Mouse (Mus musculus): ENCODE results near the gene Mkln1. TPM values are rescaled to one million over a fixed set of nuclear protein-coding genes. Genes with fewer than 3 reads are reported as not detected.

The Mkln1 gene
- 168 and 174 TPM in 2 replicates for polyA plus RNA-seq (2015; fragmentation: Nextera tagmentation; extraction: Ambion mirVana)

DNA sequence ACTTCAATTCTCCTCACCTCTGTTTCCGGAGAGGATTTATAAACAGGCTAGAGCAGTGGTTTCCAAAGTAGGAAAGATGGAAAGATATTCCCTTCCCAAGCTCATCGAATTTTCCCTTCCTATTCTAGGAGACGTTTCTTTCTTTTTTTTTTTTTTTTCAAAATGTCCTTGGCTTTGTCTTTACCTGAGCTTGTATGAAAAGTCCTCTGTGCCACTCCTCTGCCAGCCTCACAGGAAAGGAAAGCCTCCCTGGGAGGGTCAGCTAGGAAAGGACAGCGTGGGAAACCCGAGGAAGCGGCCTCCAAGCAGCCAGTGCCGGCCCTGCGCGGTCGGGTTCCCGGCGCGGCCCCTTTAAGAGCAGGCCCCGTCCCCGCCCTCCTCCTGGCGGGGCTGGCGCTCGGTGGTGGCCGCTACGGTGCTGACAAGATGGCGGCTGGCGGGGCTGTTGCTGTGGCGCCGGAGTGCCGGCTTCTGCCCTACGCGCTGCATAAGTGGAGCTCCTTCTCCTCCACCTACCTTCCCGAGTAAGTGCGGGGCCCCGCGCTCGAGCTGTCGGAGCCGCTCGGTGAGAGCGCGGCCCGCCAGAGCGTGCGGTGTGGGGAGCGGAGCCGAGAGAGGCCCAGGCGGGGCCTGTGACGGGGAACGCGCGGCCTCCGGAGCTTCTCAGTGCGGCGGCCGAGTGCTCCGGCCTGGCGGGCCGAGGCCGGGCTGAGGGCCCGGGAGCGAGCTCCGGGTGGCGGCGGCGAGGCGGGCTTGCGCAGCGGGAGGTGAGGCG, at the start of gene Mkln1:
Mkln1 (plus strand) TSS at position 305 of the 775 bp plus-strand sequence.
- H3K4me2 ChIP-seq (ENCODE audit: low read depth, low read length), result peak within 1 kb of the TSS; percentile 73
- H3K27ac ChIP-seq (ENCODE audit: low read length), result peak within 1 kb of the TSS; percentile 79
- no peaks in the 10 kb centered on the region for H3K36me3 ChIP-seq (ENCODE audit: control insufficient read depth, insufficient read depth, low read length)
- H3K4me1 ChIP-seq (ENCODE audit: control insufficient read depth, insufficient read depth, low read length), result peaks cover 16% of the 10 kb centered on the region
- H3K27me3 ChIP-seq (replicated peaks; ENCODE audit: control insufficient read depth, insufficient read depth, low read length), result no peaks in the 10 kb centered on the region
- ATAC-seq, result peak; percentile 99
- no peaks in the 10 kb centered on the region for H3K9me3 ChIP-seq (ENCODE audit: control insufficient read depth, low read length)
- peak within 1 kb of the TSS; percentile 67 for H3K4me3 ChIP-seq (ENCODE audit: low read length)
- H3K9ac ChIP-seq (ENCODE audit: low read depth, low read length), result peak within 1 kb of the TSS; percentile 97
- under 1% methylated on average over 60 of the region's 65 CpGs for WGBS

- ATAC-seq, result no peak
- Histone ChIP-seq H3K4me2 (ENCODE audit: low read depth, low read length) (no peak overlapping the region), H3K4me3 (ENCODE audit: low read length) (no peak overlapping the region), H3K36me3 (ENCODE audit: control insufficient read depth, insufficient read depth, low read length) (no peaks in the 10 kb centered on the region), H3K9ac (ENCODE audit: low read depth, low read length) (no peak overlapping the region), H3K4me1 (ENCODE audit: control insufficient read depth, insufficient read depth, low read length) (no peaks in the 10 kb centered on the region), H3K27ac (ENCODE audit: low read length) (no peak overlapping the region), H3K27me3 (replicated peaks; ENCODE audit: control insufficient read depth, insufficient read depth, low read length) (no peaks in the 10 kb centered on the region), H3K9me3 (ENCODE audit: control insufficient read depth, low read length) (no peaks in the 10 kb centered on the region)
- WGBS, result 86% methylated on average over 26 of the region's 26 CpGs
Measured at GRCm38 (mm10) chr6:31356444-31357191, 41.9 kb upstream of the Mkln1 start.

GRCm38 (mm10) chr6:31357286-31357685, 41.2 kb upstream of the Mkln1 start:
- no peaks in the 10 kb centered on the region for H3K9me3 ChIP-seq (ENCODE audit: control insufficient read depth, low read length)
- no peak overlapping the region for H3K27ac ChIP-seq (ENCODE audit: low read length)
- H3K4me1 ChIP-seq (ENCODE audit: control insufficient read depth, insufficient read depth, low read length), result no peaks in the 10 kb centered on the region
- H3K36me3 ChIP-seq (ENCODE audit: control insufficient read depth, insufficient read depth, low read length), result no peaks in the 10 kb centered on the region
- H3K4me2 ChIP-seq (ENCODE audit: low read depth, low read length), result no peak overlapping the region
- no peaks in the 10 kb centered on the region for H3K27me3 ChIP-seq (replicated peaks; ENCODE audit: control insufficient read depth, insufficient read depth, low read length)
- no peak overlapping the region for H3K9ac ChIP-seq (ENCODE audit: low read depth, low read length)
- no peak for ATAC-seq
- H3K4me3 ChIP-seq (ENCODE audit: low read length), result no peak overlapping the region
- 54% methylated on average over 4 of the region's 4 CpGs for WGBS

DNA sequence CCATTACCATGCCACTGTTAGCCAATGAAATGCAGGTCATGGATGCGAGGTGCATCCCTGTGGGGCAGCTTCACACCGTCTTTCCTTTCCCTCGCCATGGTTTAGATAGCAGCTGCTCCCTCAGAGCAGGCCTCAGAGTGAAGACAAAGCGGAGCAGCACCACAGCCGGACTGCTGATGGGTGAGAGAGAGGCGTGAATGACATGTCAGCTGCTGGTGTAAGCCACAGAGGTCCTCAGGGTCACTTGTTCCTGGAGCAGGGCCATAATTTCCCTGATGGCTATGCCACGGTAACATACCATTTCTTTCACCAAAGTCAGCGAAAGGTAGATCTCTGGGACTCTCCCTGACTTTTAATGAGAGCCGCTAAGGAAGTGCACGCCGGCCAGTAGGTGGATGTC, 35.9 kb upstream of the Mkln1 start:
- Histone ChIP-seq H3K27me3 (replicated peaks; ENCODE audit: control insufficient read depth, insufficient read depth, low read length) (no peaks in the 10 kb centered on the region), H3K9me3 (ENCODE audit: control insufficient read depth, low read length) (no peaks in the 10 kb centered on the region), H3K9ac (ENCODE audit: low read depth, low read length) (no peak overlapping the region), H3K27ac (ENCODE audit: low read length) (no peak overlapping the region), H3K4me2 (ENCODE audit: low read depth, low read length) (no peak overlapping the region), H3K4me1 (ENCODE audit: control insufficient read depth, insufficient read depth, low read length) (no peaks in the 10 kb centered on the region), H3K36me3 (ENCODE audit: control insufficient read depth, insufficient read depth, low read length) (no peaks in the 10 kb centered on the region), H3K4me3 (ENCODE audit: low read length) (no peak overlapping the region)
- ATAC-seq, result no peak
- WGBS, result 66% methylated on average over 11 of the region's 11 CpGs

DNA sequence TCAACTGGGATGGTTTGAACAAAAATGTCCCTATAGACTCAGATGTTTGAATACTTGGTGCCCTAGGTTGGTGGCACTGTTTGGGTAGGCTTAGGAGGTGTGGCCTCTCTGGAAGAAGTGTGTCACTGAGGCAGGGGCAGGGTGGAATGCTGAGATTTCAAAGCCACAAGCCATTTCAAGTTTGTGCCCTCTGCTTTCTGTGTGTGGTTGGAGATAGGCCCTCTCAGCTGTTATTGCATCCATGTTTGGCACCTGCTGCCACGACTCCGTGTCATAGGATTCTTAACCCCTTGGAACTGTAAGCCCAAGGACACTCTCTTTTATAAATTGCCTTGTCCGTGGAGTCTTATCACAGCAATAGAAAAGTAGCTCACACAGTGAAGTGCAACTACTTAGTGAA, 34.1 kb upstream of the Mkln1 start:
- no peaks in the 10 kb centered on the region for H3K36me3 ChIP-seq (ENCODE audit: control insufficient read depth, insufficient read depth, low read length)
- no peaks in the 10 kb centered on the region for H3K27me3 ChIP-seq (replicated peaks; ENCODE audit: control insufficient read depth, insufficient read depth, low read length)
- H3K4me2 ChIP-seq (ENCODE audit: low read depth, low read length), result no peak overlapping the region
- WGBS, result 77% methylated on average over 3 of the region's 3 CpGs
- no peak overlapping the region for H3K9ac ChIP-seq (ENCODE audit: low read depth, low read length)
- H3K4me1 ChIP-seq (ENCODE audit: control insufficient read depth, insufficient read depth, low read length), result no peaks in the 10 kb centered on the region
- H3K4me3 ChIP-seq (ENCODE audit: low read length), result no peak overlapping the region
- ATAC-seq, result no peak
- no peaks in the 10 kb centered on the region for H3K9me3 ChIP-seq (ENCODE audit: control insufficient read depth, low read length)
- H3K27ac ChIP-seq (ENCODE audit: low read length), result no peak overlapping the region

DNA sequence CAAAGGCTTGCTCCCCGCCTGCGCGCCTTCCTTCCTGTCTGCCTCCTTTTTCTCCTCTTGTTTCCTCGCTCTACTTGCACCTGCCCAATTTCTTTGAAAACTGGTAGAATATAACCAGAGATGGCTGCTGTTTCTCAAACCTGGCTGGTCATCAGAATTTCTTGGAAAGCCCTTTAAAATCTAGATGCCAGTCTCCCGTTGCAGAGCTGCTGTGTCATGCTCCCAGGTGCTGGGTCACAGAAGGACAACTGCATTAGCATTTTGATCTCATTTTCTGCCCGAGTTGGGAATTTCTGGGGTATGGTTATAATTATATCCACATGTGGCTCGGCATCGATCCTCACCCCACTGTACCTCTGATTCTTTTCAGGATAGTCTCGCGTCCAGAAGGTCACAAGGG, 30.6 kb upstream of the Mkln1 start:
- no peak for ATAC-seq
- WGBS, result 80% methylated on average over 10 of the region's 10 CpGs
- 0 out of 2 replicates have a peak, but pooled peaks cover 4% of the 10 kb centered on the region for H3K4me1 ChIP-seq (ENCODE audit: control insufficient read depth, insufficient read depth, low read length)
- H3K36me3 ChIP-seq (ENCODE audit: control insufficient read depth, insufficient read depth, low read length), result no peaks in the 10 kb centered on the region
- no peaks in the 10 kb centered on the region for H3K9me3 ChIP-seq (ENCODE audit: control insufficient read depth, low read length)
- no peak overlapping the region for H3K4me3 ChIP-seq (ENCODE audit: low read length)
- no peak overlapping the region for H3K27ac ChIP-seq (ENCODE audit: low read length)
- H3K27me3 ChIP-seq (replicated peaks; ENCODE audit: control insufficient read depth, insufficient read depth, low read length), result no peaks in the 10 kb centered on the region
- no peak overlapping the region for H3K9ac ChIP-seq (ENCODE audit: low read depth, low read length)
- no peak overlapping the region for H3K4me2 ChIP-seq (ENCODE audit: low read depth, low read length)

DNA sequence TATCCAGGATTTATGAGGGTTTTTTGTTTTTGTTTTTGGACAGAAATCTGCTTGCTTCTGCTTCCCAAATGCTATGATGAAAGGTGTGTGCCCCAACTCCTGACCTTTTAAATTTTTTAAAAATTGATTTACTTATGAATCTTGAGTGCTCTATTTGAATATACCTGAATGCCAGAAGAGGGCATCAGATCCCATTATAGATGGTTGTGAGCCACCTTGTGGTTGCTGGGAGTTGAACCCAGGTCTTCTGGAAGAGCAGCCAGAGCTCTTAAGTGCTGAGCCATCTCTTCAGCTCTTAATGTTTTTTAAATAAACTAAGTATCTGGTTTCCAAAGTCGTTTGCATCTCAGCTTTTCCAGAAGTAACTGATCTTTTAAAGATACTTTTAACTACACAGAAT, 30.0 kb upstream of the Mkln1 start:
- no peak overlapping the region for H3K4me2 ChIP-seq (ENCODE audit: low read depth, low read length)
- 40% methylated on average over 1 of the region's 1 CpGs for WGBS
- no peak overlapping the region for H3K9ac ChIP-seq (ENCODE audit: low read depth, low read length)
- H3K9me3 ChIP-seq (ENCODE audit: control insufficient read depth, low read length), result no peaks in the 10 kb centered on the region
- no peak overlapping the region for H3K27ac ChIP-seq (ENCODE audit: low read length)
- no peak for ATAC-seq
- no peaks in the 10 kb centered on the region for H3K27me3 ChIP-seq (replicated peaks; ENCODE audit: control insufficient read depth, insufficient read depth, low read length)
- H3K36me3 ChIP-seq (ENCODE audit: control insufficient read depth, insufficient read depth, low read length), result no peaks in the 10 kb centered on the region
- H3K4me3 ChIP-seq (ENCODE audit: low read length), result no peak overlapping the region
- H3K4me1 ChIP-seq (ENCODE audit: control insufficient read depth, insufficient read depth, low read length), result 0 out of 2 replicates have a peak, but pooled peaks cover 4% of the 10 kb centered on the region

DNA sequence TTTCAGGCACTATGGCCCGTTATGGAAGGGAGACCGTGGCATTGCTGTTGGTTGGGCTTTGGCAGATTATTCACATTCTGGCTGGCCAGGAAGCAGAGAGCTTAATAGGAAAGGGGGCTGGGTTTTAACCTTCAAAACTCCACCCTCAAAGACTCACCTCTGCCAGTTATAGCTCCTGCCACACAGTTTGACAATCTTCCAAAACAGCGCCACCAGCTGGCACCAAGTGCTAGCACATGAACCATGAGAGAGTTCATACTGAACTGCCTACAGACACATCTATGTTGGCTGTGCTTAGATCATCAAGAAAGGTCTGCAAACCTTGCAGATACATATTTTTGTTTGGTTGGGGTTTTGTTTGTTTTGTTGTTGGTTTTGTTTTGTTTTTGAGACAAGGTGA, 28.7 kb upstream of the Mkln1 start:
- no peak for ATAC-seq
- Histone ChIP-seq H3K4me3 (ENCODE audit: low read length) (no peak overlapping the region), H3K9me3 (ENCODE audit: control insufficient read depth, low read length) (no peaks in the 10 kb centered on the region), H3K27me3 (replicated peaks; ENCODE audit: control insufficient read depth, insufficient read depth, low read length) (no peaks in the 10 kb centered on the region), H3K36me3 (ENCODE audit: control insufficient read depth, insufficient read depth, low read length) (no peaks in the 10 kb centered on the region), H3K4me1 (ENCODE audit: control insufficient read depth, insufficient read depth, low read length) (0 out of 2 replicates have a peak, but pooled peaks cover 4% of the 10 kb centered on the region), H3K27ac (ENCODE audit: low read length) (no peak overlapping the region), H3K4me2 (ENCODE audit: low read depth, low read length) (no peak overlapping the region), H3K9ac (ENCODE audit: low read depth, low read length) (no peak overlapping the region)
- 67% methylated on average over 3 of the region's 3 CpGs for WGBS

DNA sequence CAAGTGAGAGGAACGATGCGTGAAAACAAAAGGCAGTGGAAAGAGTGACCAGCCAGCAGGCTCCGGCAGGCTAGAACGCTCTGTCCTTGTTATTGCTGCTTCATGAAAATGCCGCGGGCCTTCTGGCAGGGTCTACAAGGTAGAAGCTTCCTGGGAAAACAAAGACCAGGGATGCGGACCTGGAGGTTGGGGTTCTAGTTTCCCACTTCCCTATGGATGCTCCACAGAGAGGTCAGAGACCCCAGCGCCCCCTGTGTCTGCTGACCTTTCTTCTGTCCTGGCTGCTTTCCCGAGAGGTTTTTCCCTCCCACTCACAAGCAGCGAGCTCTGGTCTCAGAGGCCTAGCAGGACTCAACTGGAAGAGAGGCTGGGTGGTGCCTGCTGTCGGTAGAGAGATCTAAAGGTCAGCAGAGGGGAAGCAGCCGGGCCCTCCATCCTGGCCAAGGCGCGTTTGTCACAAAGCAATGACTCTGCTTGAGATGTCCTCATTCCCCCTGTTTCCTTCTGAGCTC, 27.9 kb upstream of the Mkln1 start:
- no peaks in the 10 kb centered on the region for H3K9me3 ChIP-seq (ENCODE audit: control insufficient read depth, low read length)
- H3K4me3 ChIP-seq (ENCODE audit: low read length), result no peak overlapping the region
- no peak overlapping the region for H3K27ac ChIP-seq (ENCODE audit: low read length)
- ATAC-seq, result no peak
- H3K36me3 ChIP-seq (ENCODE audit: control insufficient read depth, insufficient read depth, low read length), result no peaks in the 10 kb centered on the region
- H3K4me1 ChIP-seq (ENCODE audit: control insufficient read depth, insufficient read depth, low read length), result 0 out of 2 replicates have a peak, but pooled peaks cover 4% of the 10 kb centered on the region
- WGBS, result 58% methylated on average over 14 of the region's 14 CpGs
- no peaks in the 10 kb centered on the region for H3K27me3 ChIP-seq (replicated peaks; ENCODE audit: control insufficient read depth, insufficient read depth, low read length)
- H3K4me2 ChIP-seq (ENCODE audit: low read depth, low read length), result no peak overlapping the region
- H3K9ac ChIP-seq (ENCODE audit: low read depth, low read length), result no peak overlapping the region

All from intestine, embryonic 16.5 days (tissue).